Mouse (Mus musculus) testis, adult 2 months (tissue): ENCODE measurements around the gene Eps8. TPM values are rescaled to one million over a fixed set of nuclear protein-coding genes. Genes with fewer than 3 reads are reported as not detected.

Source experiments
- H3K27ac ChIP-seq: fragments of 200-500 bp; 2 replicates; pipeline ENCODE4 v1.5.1; 2012; ENCODE audit warnings: low read depth, low read length; ENCODE audit not compliant: control insufficient read depth, insufficient read depth
- H3K27me3 ChIP-seq: fragments of 200-500 bp; 2 replicates; pipeline ENCODE4 v1.6.1; 2012; ENCODE audit warnings: mild to moderate bottlenecking, low read length, moderate library complexity; ENCODE audit not compliant: control insufficient read depth, insufficient read depth
- H3K36me3 ChIP-seq: fragments of 200-500 bp; 2 replicates; pipeline ENCODE4 v1.6.1; 2012; ENCODE audit warnings: mild to moderate bottlenecking, low read length; ENCODE audit not compliant: control insufficient read depth, insufficient read depth
- H3K4me1 ChIP-seq: fragments of 200-500 bp; 2 replicates; pipeline ENCODE4 v1.6.1; 2012; ENCODE audit warnings: low read length; ENCODE audit not compliant: control insufficient read depth, insufficient read depth
- H3K4me3 ChIP-seq: fragments of 200-500 bp; 2 replicates; pipeline ENCODE4 v1.5.1; 2012; ENCODE audit warnings: low read depth, mild to moderate bottlenecking, low read length, moderate library complexity, mixed read lengths; ENCODE audit not compliant: control insufficient read depth
- CTCF ChIP-seq: fragments of 200-500 bp; IDR thresholded peaks from 2 replicates; pipeline ENCODE4 v1.5.1; 2012; ENCODE audit warnings: low read depth, mild to moderate bottlenecking, inconsistent platforms, low read length, moderate library complexity; ENCODE audit not compliant: control insufficient read depth, insufficient read depth, insufficient replicate concordance
- POLR2A ChIP-seq: fragments of 200-500 bp; IDR thresholded peaks from 2 replicates; pipeline ENCODE4 v1.6.1; 2012; ENCODE audit warnings: low read depth, mild to moderate bottlenecking, inconsistent platforms, low read length, moderate library complexity; ENCODE audit not compliant: control insufficient read depth
- polyA plus RNA-seq: library from polyadenylated mRNA; depleted of rRNA; stranded (reverse); fragments of >200 nt; gene quantifications from 2 replicates; pipeline ENCODE4 v1.2.3, GENCODE M21; 2012

The Eps8 gene
- polyA plus RNA-seq, 1 experiment = 5.4 TPM

DNA sequence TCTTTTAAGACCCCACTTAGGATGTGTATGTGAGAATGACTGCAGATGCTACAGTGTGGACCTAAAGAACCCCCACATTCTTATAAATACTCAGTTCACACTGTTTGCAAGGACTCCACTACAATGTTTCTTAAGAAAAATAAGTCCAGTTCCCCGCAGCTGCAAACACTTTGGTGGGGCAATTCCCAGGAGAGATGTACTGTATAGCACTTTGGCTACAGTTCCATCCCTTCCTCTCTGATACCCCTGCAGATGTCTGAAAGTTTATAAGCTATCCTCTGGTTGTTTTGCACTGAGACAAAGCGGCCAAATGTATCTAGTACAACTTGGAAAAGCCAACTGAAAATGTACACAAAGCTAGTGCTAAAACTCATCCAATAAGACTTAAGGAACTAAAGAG lies 8.0 kb downstream of the Eps8 start:
- H3K4me3 ChIP-seq = no peak overlapping the region
- peaks cover 11% of the 10 kb centered on the region for H3K4me1 ChIP-seq
- no peaks in the 10 kb centered on the region for H3K27me3 ChIP-seq
- no peak overlapping the region for H3K27ac ChIP-seq
- no peaks in the 10 kb centered on the region for H3K36me3 ChIP-seq
- TF ChIP-seq CTCF = no peak
- TF ChIP-seq POLR2A = no peak

DNA sequence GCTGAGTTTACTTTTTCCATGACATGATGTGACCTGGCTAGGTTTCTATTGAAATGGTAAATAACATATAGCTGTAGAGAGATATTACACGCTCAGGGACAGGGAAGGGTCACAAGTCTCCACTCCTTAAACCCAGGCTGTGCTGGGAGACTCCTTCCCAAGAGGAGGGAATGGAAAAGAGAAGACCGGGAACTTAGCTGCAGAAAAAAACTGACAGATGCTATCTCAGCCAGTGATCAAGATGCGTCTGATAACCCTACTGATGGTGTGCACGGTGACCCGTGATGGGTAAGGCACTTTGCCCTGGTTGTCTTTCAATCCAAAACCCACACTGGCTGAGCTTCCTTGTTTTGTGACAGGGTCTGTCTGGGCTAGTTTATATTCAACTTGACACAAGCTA lies 9.8 kb downstream of the Eps8 start:
- Histone ChIP-seq H3K27me3 (no peaks in the 10 kb centered on the region), H3K36me3 (no peaks in the 10 kb centered on the region), H3K27ac (no peak overlapping the region), H3K4me1 (peaks cover 11% of the 10 kb centered on the region), H3K4me3 (no peak overlapping the region)
- TF ChIP-seq CTCF (no peak), POLR2A (no peak)

DNA sequence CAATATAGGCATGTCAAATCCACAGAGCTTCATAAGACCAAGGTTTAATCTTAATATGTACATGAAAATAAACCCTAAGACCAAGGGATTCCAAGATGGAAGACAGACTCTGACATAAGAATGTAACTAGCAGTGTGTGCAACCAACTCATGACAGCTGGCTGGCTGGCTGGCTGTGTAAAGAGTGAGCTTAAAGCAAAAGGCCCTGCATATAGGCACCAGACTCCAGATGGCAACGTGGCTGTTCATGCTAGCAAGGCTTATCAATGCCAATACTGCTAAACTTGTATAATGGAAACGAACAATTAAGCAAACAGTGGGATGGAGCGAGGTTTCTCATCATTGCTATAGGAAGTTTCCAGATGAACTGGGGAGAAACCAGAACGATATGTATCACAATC lies 10.9 kb downstream of the Eps8 start:
- H3K4me1 ChIP-seq = peaks cover 4% of the 10 kb centered on the region
- no peak for TF ChIP-seq CTCF
- no peak for TF ChIP-seq POLR2A
- H3K36me3 ChIP-seq = no peaks in the 10 kb centered on the region
- no peak overlapping the region for H3K27ac ChIP-seq
- no peak overlapping the region for H3K4me3 ChIP-seq
- no peaks in the 10 kb centered on the region for H3K27me3 ChIP-seq

DNA sequence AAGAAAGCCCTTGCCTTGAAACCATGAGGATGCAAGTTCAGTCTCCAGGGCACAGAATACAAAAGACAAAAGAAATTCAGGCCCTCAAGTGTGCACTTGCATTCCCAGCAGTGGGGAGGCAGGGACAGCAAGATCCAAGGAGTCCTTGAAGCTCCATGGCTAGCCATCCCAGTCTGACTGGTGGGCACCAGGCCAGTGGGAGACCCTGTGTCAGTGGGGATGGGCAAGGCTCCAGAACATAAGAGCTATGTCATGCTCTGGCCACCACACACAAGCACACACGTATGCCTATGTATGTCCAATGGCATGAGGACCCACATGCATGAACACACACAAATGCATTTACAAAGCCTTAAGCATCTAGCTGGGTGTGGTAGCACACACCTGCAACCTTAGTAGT lies 13.0 kb downstream of the Eps8 start:
- no peak for TF ChIP-seq POLR2A
- no peak for TF ChIP-seq CTCF
- H3K27me3 ChIP-seq = no peaks in the 10 kb centered on the region
- no peaks in the 10 kb centered on the region for H3K36me3 ChIP-seq
- H3K4me3 ChIP-seq = no peak overlapping the region
- H3K4me1 ChIP-seq = no peaks in the 10 kb centered on the region; the same call in 1 of the 2 replicates
- H3K27ac ChIP-seq = no peak overlapping the region

DNA sequence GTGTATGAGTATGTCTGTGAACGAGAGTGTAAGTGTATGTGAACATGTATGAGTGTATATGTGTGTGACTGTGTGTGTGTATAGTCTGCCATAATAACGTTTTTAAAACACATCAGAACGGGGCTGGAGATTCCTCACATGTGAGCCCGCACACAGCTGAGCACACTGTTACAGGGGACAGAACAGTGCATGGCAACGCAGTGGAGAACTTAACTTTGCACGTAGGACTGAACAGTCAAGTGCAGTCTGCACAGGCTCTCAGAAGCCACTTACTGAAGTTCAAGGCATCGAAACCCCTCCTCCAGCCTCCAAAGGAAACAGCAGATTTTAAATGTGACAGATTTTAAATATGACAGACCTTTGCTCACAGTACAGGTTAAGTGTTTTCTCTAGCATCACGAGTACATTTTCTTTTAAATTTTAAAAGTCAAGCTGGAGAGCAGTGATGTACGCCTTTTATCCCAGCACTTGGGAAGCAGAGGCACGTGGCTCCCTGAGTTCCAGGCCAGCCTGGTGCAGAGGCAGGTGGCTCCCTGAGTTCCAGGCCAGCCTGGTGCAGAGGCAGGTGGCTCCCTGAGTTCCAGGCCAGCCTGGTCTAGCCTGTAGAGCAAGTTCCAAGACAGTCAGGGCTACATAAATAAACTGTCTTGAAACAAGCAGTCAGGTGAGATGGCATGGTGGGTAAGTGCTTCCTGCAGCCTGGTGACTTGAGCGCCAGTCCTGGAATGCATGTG lies 15.7 kb downstream of the Eps8 start:
- H3K36me3 ChIP-seq = no peaks in the 10 kb centered on the region
- H3K27ac ChIP-seq = peak overlapping the region; percentile 24; the same call in 1 of the 2 replicates
- H3K4me1 ChIP-seq = no peaks in the 10 kb centered on the region; the same call in 1 of the 2 replicates
- TF ChIP-seq CTCF (no peak), POLR2A (no peak)
- no peaks in the 10 kb centered on the region for H3K27me3 ChIP-seq
- H3K4me3 ChIP-seq = no peak overlapping the region

- Histone ChIP-seq H3K4me1 (no peaks in the 10 kb centered on the region; the same call in 1 of the 2 replicates), H3K36me3 (no peaks in the 10 kb centered on the region), H3K4me3 (no peak overlapping the region), H3K27me3 (no peaks in the 10 kb centered on the region), H3K27ac (peak overlapping the region; percentile 71)
- no peak for TF ChIP-seq CTCF
- TF ChIP-seq POLR2A = no peak
These were observed 17.2 kb downstream of the Eps8 start for GRCm38 (mm10) chr6:137637443-137637842.

DNA sequence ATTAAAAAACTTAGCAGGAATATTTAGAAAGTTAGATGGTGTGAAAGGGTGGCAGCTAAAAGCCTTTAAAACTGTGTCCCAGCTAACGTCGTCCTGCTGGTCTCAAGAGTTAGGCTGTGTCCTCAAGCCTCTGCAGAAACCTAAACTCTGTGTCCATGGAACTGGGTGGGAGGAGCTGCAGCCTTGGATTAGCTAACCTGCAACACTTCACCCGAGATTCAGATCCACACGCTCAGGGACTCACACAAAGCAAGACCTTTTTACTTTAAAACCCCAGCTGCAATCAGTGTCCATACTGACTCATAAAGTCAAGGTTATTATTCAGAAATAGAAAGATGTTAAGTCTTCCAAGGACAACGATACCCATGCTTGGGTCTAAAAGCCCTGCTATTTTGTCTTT lies 18.5 kb downstream of the Eps8 start:
- Histone ChIP-seq H3K27ac (no peak overlapping the region; the same call in 1 of the 2 replicates), H3K4me3 (no peak overlapping the region), H3K4me1 (no peaks in the 10 kb centered on the region; the same call in 1 of the 2 replicates), H3K27me3 (no peaks in the 10 kb centered on the region), H3K36me3 (no peaks in the 10 kb centered on the region)
- no peak for TF ChIP-seq POLR2A
- TF ChIP-seq CTCF = no peak
